Mouse (Mus musculus): ENCODE data around the gene Tmsb15b1. TPM values are rescaled to one million over a fixed set of nuclear protein-coding genes. Genes with fewer than 3 reads are reported as not detected.
"Not testable (repeated sequence)": the region's sequence is repeated elsewhere in the genome, so short reads cannot be mapped to it uniquely, and the experiment has no call there.

The Tmsb15b1 gene
- 1 to 10 TPM; 1.5 to 4.5 TPM for total RNA-seq (2021)

GRCm38 (mm10) chrX:136976424-136977084 lies at the start of gene Tmsb15b1, which contains the start of gene Tmsb15l:
Tmsb15b1 (minus strand) TSS chrX:136976874.
Tmsb15l (minus strand) TSS chrX:136976869.
- peak in 1 of 2 experiments; percentile 72 for DNase-seq (ENCODE audit: low spot score in 2 of 2)
- intact Hi-C loops (cut with DNase I) = loop anchor here (5.0 kb wide), 1 partner anchor 41 kb away; no protein-coding TSS in a partner anchor

- DNase-seq (ENCODE audit: low spot score in 2 of 2) = peak; percentile 15 to 29
- intact Hi-C loops (cut with DNase I) = loop anchor here (5.0 to 10.0 kb wide), 3 partner anchors 42 to 425 kb away; partner anchors contain the start of genes Morf4l2, Tceal3, Tmsb15b1 and Tmsb15b2
These were observed 42.6 kb upstream of the Tmsb15b1 start for GRCm38 (mm10) chrX:137019310-137019709.

GRCm38 (mm10) chrX:137017668-137018067 lies 41.0 kb upstream of the Tmsb15b1 start:
- no peak for DNase-seq (ENCODE audit: low spot score in 2 of 2)
- intact Hi-C loops (cut with DNase I) = loop anchor here (5.0 to 10.0 kb wide), 3 partner anchors 40 to 423 kb away; partner anchors contain the start of genes Morf4l2, Tceal3, Tmsb15b1 and Tmsb15b2

GRCm38 (mm10) chrX:137015099-137015709 lies 38.5 kb upstream of the Tmsb15b1 start:
- peak in 1 of 2 experiments; percentile 25 for DNase-seq (ENCODE audit: low spot score in 2 of 2)
- intact Hi-C loops (cut with DNase I) = loop anchor here (2.0 to 10.0 kb wide), 4 partner anchors 38 to 420 kb away; partner anchors contain the start of genes Morf4l2, Tceal3, Tmsb15b1 and Tmsb15b2

GRCm38 (mm10) chrX:136996256-136996655 lies 19.6 kb upstream of the Tmsb15b1 start:
- no peak for DNase-seq (ENCODE audit: low spot score in 2 of 2)
- intact Hi-C loops (cut with DNase I) = loop anchor here (10.0 kb wide), 2 partner anchors 251 to 371 kb away; partner anchors contain the start of gene Morf4l2

- intact Hi-C loops (cut with DNase I) = loop anchor here (10.0 kb wide), 2 partner anchors 249 to 369 kb away; partner anchors contain the start of gene Morf4l2
- peak; percentile 18 to 31 for DNase-seq (ENCODE audit: low spot score in 2 of 2)
These were observed 17.0 kb upstream of the Tmsb15b1 start for GRCm38 (mm10) chrX:136993641-136994040.

GRCm38 (mm10) chrX:136992978-136993547 lies 16.4 kb upstream of the Tmsb15b1 start, which contains the start of gene Zcchc18:
Zcchc18 (plus strand) TSS chrX:136993155.
- peak; percentile 80 to 84 for DNase-seq (ENCODE audit: low spot score in 2 of 2)
- intact Hi-C loops (cut with DNase I) = loop anchor here (10.0 kb wide), 2 partner anchors 248 to 368 kb away; partner anchors contain the start of gene Morf4l2

GRCm38 (mm10) chrX:136992191-136992965 lies 15.7 kb upstream of the Tmsb15b1 start:
- DNase-seq (ENCODE audit: low spot score in 2 of 2) = no peak
- intact Hi-C loops (cut with DNase I) = loop anchor here (10.0 kb wide), 2 partner anchors 248 to 368 kb away; partner anchors contain the start of gene Morf4l2

GRCm38 (mm10) chrX:136991274-136991673 lies 14.6 kb upstream of the Tmsb15b1 start:
- DNase-seq (ENCODE audit: low spot score in 2 of 2) = no peak
- intact Hi-C loops (cut with DNase I) = loop anchor here (10.0 kb wide), 2 partner anchors 246 to 366 kb away; partner anchors contain the start of gene Morf4l2

- no peak for DNase-seq (ENCODE audit: low spot score in 2 of 2)
- intact Hi-C loops (cut with DNase I) = no loop called here
These were observed 9.4 kb upstream of the Tmsb15b1 start for GRCm38 (mm10) chrX:136986039-136986438.

GRCm38 (mm10) chrX:136978616-136979015 lies 1.9 kb upstream of the Tmsb15b1 start:
- DNase-seq (ENCODE audit: low spot score in 2 of 2) = no peak
- intact Hi-C loops (cut with DNase I) = loop anchor here (5.0 kb wide), 1 partner anchor 39 kb away; no protein-coding TSS in a partner anchor

- intact Hi-C loops (cut with DNase I) = loop anchor here (5.0 kb wide), 1 partner anchor 42 kb away; no protein-coding TSS in a partner anchor
- not testable (repeated sequence) for DNase-seq (ENCODE audit: low spot score in 2 of 2)
These were observed 1.3 kb downstream of the Tmsb15b1 start, which contains the start of gene Tmsb15b2 for GRCm38 (mm10) chrX:136975397-136975796. Tmsb15b2 (minus strand) TSS chrX:136975497.

- intact Hi-C loops (cut with DNase I) = no loop called here
- no peak for DNase-seq (ENCODE audit: low spot score in 2 of 2)
These were observed 17.0 kb downstream of the Tmsb15b1 start for GRCm38 (mm10) chrX:136959688-136960087.

GRCm38 (mm10) chrX:136958300-136958699 lies 18.4 kb downstream of the Tmsb15b1 start:
- DNase-seq (ENCODE audit: low spot score in 2 of 2); intact Hi-C loops (cut with DNase I): not testable (repeated sequence)

GRCm38 (mm10) chrX:136957583-136958279 lies 18.9 kb downstream of the Tmsb15b1 start:
- intact Hi-C loops (cut with DNase I) = not testable (repeated sequence)
- peak; percentile 66 to 75 for DNase-seq (ENCODE audit: low spot score in 2 of 2)

- intact Hi-C loops (cut with DNase I) = no loop called here
These were observed 38.7 kb downstream of the Tmsb15b1 start for GRCm38 (mm10) chrX:136937985-136938384.

GRCm38 (mm10) chrX:136927031-136927430 lies 49.6 kb downstream of the Tmsb15b1 start, which contains the start of gene H2bfm:
H2bfm (plus strand) TSS chrX:136927325.
- DNase-seq (ENCODE audit: low spot score in 2 of 2) = no peak
- intact Hi-C loops (cut with DNase I) = no loop called here

More at GRCm38 (mm10) chrX:136937985-136938384, 38.7 kb downstream of the Tmsb15b1 start:
- DNase-seq (ENCODE audit: low spot score in 2 of 2) = no peak

GRCm38 (mm10) chrX:136925863-136926262 lies 50.8 kb downstream of the Tmsb15b1 start:
- intact Hi-C loops (cut with DNase I) = no loop called here
- DNase-seq (ENCODE audit: low spot score in 2 of 2) = no peak

All from left cerebral cortex, postnatal 36 days (tissue).